Mouse (Mus musculus): ENCODE data around the gene Npb.

GRCm38 (mm10) chr11:120641255-120641654 lies 33.0 kb downstream of the Npb start:
- no peak for TF ChIP-seq CTCF (IDR thresholded peaks at IDR 0.05; ENCODE audit: low read depth, low read length)
- TF ChIP-seq POLR2AphosphoS5 (IDR thresholded peaks at IDR 0.05; ENCODE audit: insufficient replicate concordance, low read depth, low read length) = no peak
- no peak for TF ChIP-seq GATA1 (IDR thresholded peaks at IDR 0.05; ENCODE audit: borderline replicate concordance, low read length)
